Mouse (Mus musculus) liver, embryonic 15.5 days (tissue): ENCODE measurements around the gene Rps11. TPM values are rescaled to one million over a fixed set of nuclear protein-coding genes. Genes with fewer than 3 reads are reported as not detected.
A peak's percentile ranks its signal among the peaks of the same experiment; 100 is the strongest.
"Not testable (repeated sequence)": the region's sequence is repeated elsewhere in the genome, so short reads cannot be mapped to it uniquely, and the experiment has no call there.

Experiments used
- ATAC-seq: fragments of 200-750 bp; cut with Nextera tagmentation; 2 replicates; pipeline ENCODE4 v1.8.0; 2017; ENCODE audit warnings: moderate number of reproducible peaks, mild to moderate bottlenecking, moderate library complexity; ENCODE audit not compliant: insufficient read depth
- H3K27ac ChIP-seq: fragments of 300-500 bp; sonication (generic); replicated peaks from 2 replicates; pipeline ENCODE4 v1.5.1; 2015; ENCODE audit warnings: mild to moderate bottlenecking, inconsistent platforms
- H3K27me3 ChIP-seq: fragments of 300-500 bp; sonication (generic); 2 replicates; pipeline ENCODE4 v1.6.1; 2015; ENCODE audit warnings: mild to moderate bottlenecking, inconsistent platforms
- H3K36me3 ChIP-seq: fragments of 300-500 bp; sonication (generic); replicated peaks from 2 replicates; pipeline ENCODE4 v1.6.1; 2015; ENCODE audit warnings: moderate library complexity, mild to moderate bottlenecking, inconsistent platforms
- H3K4me1 ChIP-seq: fragments of 300-500 bp; sonication (generic); replicated peaks from 2 replicates; pipeline ENCODE4 v1.6.1; 2015; ENCODE audit warnings: inconsistent platforms
- H3K4me2 ChIP-seq: fragments of 300-500 bp; sonication (generic); 2 replicates; pipeline ENCODE4 v1.6.1; 2015; ENCODE audit warnings: moderate library complexity, mild to moderate bottlenecking, inconsistent platforms
- H3K4me3 ChIP-seq: fragments of 300-500 bp; sonication (generic); replicated peaks from 2 replicates; pipeline ENCODE4 v1.5.1; 2015; ENCODE audit warnings: mild to moderate bottlenecking, inconsistent platforms
- H3K9ac ChIP-seq: fragments of 300-500 bp; sonication (generic); 2 replicates; pipeline ENCODE4 v1.6.1; 2015; ENCODE audit warnings: moderate library complexity, mild to moderate bottlenecking, inconsistent platforms
- H3K9me3 ChIP-seq: fragments of 300-500 bp; sonication (generic); replicated peaks from 2 replicates; pipeline ENCODE4 v1.6.1; 2016; ENCODE audit warnings: inconsistent platforms
- WGBS: fragments of 180-500 bp; shearing (Covaris S2); methylation state at CpG from one replicate; pipeline ENCODE4 v1.1.7; 2015; ENCODE audit warnings: mixed read lengths; ENCODE audit not compliant: insufficient replicate concordance; 5-methylcytosine and 5-hydroxymethylcytosine counted together
- polyA plus RNA-seq: library from polyadenylated mRNA; unstranded; fragments of >200 nt; fragmentation: Nextera tagmentation; extraction: Ambion mirVana; gene quantifications from 2 replicates; pipeline ENCODE4 v1.2.1, GENCODE M21; 2015

Rps11 gene
- polyA plus RNA-seq, 1 experiment from 2014 or later = 768 TPM

DNA sequence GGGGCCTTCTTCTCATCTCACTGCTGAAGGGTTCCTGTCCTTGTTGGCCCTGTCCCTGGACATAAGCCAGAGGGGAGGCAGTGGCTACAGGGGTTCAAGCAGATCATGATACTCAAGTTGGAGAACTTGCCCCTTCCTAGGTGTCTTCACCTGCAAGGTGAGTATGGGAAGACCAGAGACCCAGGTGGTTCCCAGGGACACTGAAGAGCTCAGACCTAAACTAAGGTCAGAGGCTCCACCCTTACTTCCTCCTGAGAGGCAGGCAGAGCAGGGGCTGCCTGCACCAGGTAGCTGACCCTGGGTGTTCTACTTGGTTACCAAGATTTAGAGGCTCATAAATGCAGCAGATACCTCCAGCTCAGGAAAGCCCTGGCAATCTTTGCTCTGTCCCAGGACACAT, 2.3 kb downstream of the Rps11 start:
- Histone ChIP-seq H3K9me3 (no peaks in the 10 kb centered on the region), H3K9ac (no peak overlapping the region), H3K27me3 (no peaks in the 10 kb centered on the region), H3K4me2 (peak overlapping the region; percentile 88), H3K36me3 (peaks cover 68% of the 10 kb centered on the region), H3K27ac (peak overlapping the region; percentile 53; the same call in 1 of the 2 replicates), H3K4me3 (no peak overlapping the region), H3K4me1 (peaks cover 80% of the 10 kb centered on the region)
- no peak for ATAC-seq

DNA sequence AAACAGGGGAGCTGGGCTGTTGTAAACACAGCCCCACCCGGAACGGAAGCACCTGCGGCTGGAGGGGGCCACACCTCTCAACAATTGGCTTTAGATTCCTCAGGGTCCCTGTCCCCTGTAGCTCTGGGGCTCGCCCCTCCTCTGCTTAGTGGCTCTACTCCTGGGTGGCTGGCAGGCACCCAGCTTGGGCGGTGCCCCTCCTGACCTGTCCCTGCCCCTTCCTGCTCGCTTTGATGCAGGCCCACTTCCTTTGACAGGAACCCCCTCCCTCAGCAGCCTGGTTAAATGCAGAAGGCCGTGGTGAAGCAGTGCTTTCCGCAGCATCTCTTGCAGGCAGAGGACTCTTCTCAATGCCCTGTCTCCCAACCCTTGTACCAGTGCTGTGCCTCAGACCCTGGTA, 2.8 kb downstream of the Rps11 start:
- Histone ChIP-seq H3K27me3 (no peaks in the 10 kb centered on the region), H3K9ac (no peak overlapping the region), H3K9me3 (no peaks in the 10 kb centered on the region), H3K27ac (peak overlapping the region; percentile 53; the same call in 1 of the 2 replicates), H3K36me3 (peaks cover 62% of the 10 kb centered on the region), H3K4me1 (peaks cover 74% of the 10 kb centered on the region), H3K4me3 (no peak overlapping the region), H3K4me2 (peak overlapping the region; percentile 88)
- ATAC-seq = no peak
- WGBS = 27% methylated on average over 8 of the region's 8 CpGs

DNA sequence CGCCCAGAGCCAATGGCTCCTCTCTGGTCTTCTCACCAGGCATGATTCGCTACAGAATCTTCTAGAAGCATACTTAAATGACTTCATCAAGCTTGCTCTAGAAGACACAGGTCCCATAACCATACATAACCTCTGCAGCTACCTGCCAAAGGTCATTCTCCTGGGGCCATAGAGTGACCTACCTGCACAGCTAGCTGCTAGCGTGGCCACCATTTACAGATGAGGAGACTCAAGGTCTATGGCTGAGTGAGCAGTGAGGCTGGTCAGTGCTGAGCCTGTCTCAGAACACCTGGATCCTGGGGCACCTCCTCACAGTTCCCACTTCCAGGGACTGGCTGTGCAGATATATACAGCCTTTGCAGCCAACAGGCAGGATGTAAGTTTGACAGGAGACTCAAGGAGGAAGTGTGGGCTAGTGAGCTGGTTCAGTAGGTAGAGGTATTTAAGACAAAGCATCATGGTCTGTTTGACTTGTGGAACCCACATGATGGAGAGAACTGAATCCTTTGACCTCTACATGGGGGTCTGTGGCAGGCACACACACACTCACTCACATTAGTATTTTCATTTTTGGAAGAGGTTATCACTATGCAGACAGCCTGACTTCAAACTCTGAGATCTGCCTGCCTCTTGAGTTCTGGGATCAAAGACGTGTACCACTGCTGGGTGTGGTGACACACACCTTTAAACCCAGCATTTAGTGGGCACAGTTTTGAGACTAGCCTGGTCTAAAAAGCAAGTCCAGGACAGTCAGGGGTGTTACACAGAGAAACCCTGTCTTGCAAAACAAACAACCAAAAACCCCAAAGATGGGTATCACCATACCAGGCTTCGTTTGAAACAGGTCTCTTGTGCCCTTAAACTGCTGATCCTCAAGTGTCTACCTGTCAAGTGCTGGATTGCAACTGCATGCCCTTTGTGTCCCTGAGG, 4.2 kb downstream of the Rps11 start:
- peaks cover 49% of the 10 kb centered on the region for H3K36me3 ChIP-seq
- no peak overlapping the region for H3K4me2 ChIP-seq
- 50% methylated on average over 5 of the region's 5 CpGs for WGBS
- ATAC-seq = no peak
- no peaks in the 10 kb centered on the region for H3K9me3 ChIP-seq
- H3K27ac ChIP-seq = no peak overlapping the region
- no peak overlapping the region for H3K4me3 ChIP-seq
- no peaks in the 10 kb centered on the region for H3K27me3 ChIP-seq
- peaks cover 60% of the 10 kb centered on the region for H3K4me1 ChIP-seq
- H3K9ac ChIP-seq = no peak overlapping the region

DNA sequence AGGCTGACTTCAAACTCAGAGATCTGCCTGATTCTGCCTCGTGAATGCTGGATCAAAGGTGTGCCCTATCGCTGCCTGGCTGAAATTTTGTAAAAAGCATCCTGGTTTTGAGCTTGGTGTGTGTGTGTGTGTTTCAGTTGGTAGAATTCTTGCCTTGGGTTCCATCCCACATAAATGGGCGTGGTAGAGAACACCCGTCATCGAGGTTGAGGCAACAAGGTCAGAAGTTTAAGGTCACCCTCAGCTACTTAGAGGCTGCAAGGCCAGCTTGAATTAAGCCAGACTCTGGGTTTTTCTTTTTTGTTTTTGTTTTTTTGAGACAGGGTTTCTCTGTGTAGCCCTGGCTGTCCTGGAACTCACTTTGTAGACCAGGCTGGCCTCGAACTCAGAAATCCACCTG, 5.9 kb downstream of the Rps11 start:
- H3K9ac ChIP-seq = no peak overlapping the region
- WGBS = 62% methylated on average over 6 of the region's 6 CpGs
- peaks cover 58% of the 10 kb centered on the region for H3K4me1 ChIP-seq
- ATAC-seq = no peak
- no peak overlapping the region for H3K4me2 ChIP-seq
- peaks cover 45% of the 10 kb centered on the region for H3K36me3 ChIP-seq
- no peaks in the 10 kb centered on the region for H3K27me3 ChIP-seq
- H3K9me3 ChIP-seq = no peaks in the 10 kb centered on the region
- H3K4me3 ChIP-seq = no peak overlapping the region
- no peak overlapping the region for H3K27ac ChIP-seq

DNA sequence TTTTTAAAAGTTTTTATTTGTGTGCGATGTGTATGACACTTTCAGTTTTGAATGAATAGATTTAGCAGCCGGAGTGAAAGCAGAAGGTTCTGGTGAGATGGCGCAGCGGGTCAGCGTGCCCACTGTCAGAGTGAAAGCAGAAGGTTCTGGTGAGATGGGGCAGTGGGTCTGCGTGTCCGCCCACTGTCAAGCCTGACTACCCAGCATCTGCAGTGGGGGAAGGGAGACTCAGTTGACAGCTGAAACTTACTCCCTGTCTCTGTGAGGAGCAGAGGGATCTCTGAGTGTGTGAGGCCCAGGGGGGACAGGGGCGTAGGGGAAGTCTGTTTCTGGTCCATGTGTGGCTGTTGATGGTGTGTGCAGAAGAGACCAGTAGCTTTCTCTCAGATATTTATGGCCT, 6.7 kb downstream of the Rps11 start:
- H3K4me1 ChIP-seq = peaks cover 57% of the 10 kb centered on the region
- no peaks in the 10 kb centered on the region for H3K27me3 ChIP-seq
- no peak overlapping the region for H3K9ac ChIP-seq
- no peak overlapping the region for H3K4me3 ChIP-seq
- H3K4me2 ChIP-seq = no peak overlapping the region
- peaks cover 37% of the 10 kb centered on the region for H3K36me3 ChIP-seq
- H3K27ac ChIP-seq = no peak overlapping the region
- H3K9me3 ChIP-seq = no peaks in the 10 kb centered on the region
- 67% methylated on average over 8 of the region's 8 CpGs for WGBS
- ATAC-seq = no peak

DNA sequence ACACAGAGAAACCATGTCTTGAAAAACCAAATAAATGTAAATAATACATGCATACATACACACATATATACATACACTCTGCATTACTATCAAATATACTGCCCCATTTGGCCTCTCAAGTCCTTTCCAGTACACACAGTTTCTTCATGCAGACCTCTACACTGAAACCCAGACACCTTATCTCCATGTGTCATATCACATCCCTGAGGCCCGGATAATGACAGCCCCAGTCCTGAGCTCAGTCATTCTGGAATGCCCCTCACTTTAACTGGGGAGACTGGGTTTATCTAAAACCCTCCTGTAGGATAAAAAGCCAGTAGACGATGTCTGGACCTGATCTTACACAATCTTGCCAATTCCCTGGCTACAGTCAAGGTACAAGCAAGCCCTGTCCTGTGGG, 10.8 kb downstream of the Rps11 start:
- H3K9ac ChIP-seq = no peak overlapping the region
- peaks cover 29% of the 10 kb centered on the region for H3K4me1 ChIP-seq
- no peaks in the 10 kb centered on the region for H3K36me3 ChIP-seq
- no peak overlapping the region for H3K4me3 ChIP-seq
- H3K27ac ChIP-seq = no peak overlapping the region
- no peaks in the 10 kb centered on the region for H3K9me3 ChIP-seq
- H3K27me3 ChIP-seq = no peaks in the 10 kb centered on the region
- ATAC-seq = peak; percentile 18; the same call in 1 of the 2 replicates
- H3K4me2 ChIP-seq = no peak overlapping the region
- 17% methylated on average over 2 of the region's 2 CpGs for WGBS

DNA sequence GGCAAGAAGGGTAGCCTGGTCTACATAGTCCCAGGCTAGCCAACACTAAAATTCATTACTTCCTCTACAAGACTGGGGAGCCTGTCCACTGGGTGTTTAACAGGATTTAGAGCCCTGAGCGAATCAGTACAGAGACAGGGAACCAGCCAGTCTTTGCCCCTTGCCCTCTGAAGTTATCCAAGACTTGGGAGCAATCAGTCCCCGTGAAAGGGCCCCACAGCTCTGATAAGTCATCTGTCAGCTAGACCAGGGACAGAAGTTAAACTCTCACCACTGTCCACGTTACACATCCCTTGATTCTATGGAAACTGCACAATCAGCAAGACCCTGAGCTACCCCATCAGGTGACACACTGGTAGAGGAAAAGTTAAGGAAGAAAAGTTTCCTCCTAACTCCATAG, 11.7 kb downstream of the Rps11 start:
- 26% methylated on average over 3 of the region's 3 CpGs for WGBS
- Histone ChIP-seq H3K9me3 (no peaks in the 10 kb centered on the region), H3K4me3 (no peak overlapping the region), H3K27ac (no peak overlapping the region), H3K27me3 (no peaks in the 10 kb centered on the region), H3K36me3 (no peaks in the 10 kb centered on the region), H3K9ac (no peak overlapping the region), H3K4me2 (no peak overlapping the region), H3K4me1 (peaks cover 24% of the 10 kb centered on the region)
- no peak for ATAC-seq

DNA sequence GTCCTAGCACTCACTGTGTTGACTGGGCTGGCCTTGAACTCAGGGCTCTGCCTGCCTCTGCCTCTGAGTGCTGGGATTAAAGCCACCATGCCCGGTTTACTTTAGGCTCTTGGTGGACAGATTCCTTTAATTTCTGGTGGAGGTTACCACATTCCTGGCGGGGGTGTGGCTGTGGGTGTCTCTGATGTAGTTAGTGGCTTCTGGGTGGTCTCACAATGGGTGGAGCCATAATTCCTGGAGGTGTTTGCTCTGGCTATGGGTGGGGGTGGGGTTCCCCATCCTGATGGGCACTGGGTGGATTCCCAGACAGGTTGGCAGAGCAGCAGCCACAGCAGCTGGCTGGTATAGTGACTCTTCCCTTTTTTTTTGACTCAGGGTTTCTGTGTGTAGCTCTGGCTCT, 12.3 kb downstream of the Rps11 start:
- WGBS = 64% methylated on average over 2 of the region's 2 CpGs
- Histone ChIP-seq H3K36me3 (no peaks in the 10 kb centered on the region), H3K9ac (no peak overlapping the region), H3K27me3 (no peaks in the 10 kb centered on the region), H3K4me2 (no peak overlapping the region), H3K9me3 (no peaks in the 10 kb centered on the region), H3K4me1 (peaks cover 23% of the 10 kb centered on the region), H3K27ac (no peak overlapping the region), H3K4me3 (no peak overlapping the region)
- ATAC-seq = no peak

DNA sequence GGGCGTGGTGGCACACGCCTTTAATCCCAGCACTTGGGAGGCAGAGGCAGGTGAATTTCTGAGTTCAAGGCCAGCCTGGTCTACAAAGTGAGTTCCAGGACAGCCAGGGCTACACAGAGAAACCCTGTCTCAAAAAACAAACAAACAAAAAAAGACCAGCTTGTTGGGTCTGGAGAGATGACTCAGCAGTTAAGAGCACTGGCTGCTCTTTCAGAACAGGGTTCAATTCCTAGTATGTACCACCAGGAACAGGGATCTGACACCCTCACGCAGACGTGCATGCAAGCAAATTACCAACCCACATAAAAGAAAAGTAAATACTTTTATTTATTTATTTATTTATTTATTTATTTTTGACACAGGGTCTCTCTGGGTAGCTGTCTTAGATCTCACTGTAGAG, 14.2 kb downstream of the Rps11 start:
- not testable (repeated sequence) for H3K9me3 ChIP-seq, ATAC-seq, H3K4me3 ChIP-seq, H3K4me2 ChIP-seq, H3K27me3 ChIP-seq, H3K9ac ChIP-seq, H3K36me3 ChIP-seq, H3K27ac ChIP-seq
- WGBS = 57% methylated on average over 4 of the region's 4 CpGs
- H3K4me1 ChIP-seq = peaks cover 23% of the 10 kb centered on the region

DNA sequence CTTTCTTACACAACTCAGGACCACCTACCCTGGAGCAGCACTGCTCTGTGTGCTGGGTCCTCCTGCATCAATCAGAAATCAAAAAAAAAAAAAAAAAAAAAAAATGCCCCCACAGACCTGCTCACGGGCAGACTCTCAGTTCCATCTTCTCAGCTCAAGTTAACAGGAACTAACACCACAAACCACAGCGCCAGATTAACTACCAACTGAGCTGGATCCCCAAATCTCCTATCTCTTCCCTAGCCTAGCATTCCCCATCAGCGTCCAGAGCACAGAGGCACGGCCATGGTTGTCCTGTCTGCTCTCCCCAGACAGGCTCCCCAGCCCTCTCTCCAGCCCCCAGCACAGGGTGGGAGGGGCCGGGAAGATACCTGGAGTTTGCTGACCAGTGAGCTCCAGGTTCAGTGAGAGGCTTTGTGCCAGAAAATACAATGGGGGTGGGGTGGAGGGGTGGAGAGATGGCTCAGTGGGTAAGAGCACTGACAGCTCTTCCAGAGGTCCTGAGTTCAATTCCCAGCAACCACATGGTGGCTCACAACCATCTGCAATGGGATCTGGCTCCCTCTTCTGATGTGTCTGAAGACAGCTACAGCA, 17.1 kb downstream of the Rps11 start:
- no peak for ATAC-seq
- H3K4me2 ChIP-seq = no peak overlapping the region
- no peak overlapping the region for H3K27ac ChIP-seq
- no peak overlapping the region for H3K4me3 ChIP-seq
- H3K4me1 ChIP-seq = peaks cover 25% of the 10 kb centered on the region
- no peak overlapping the region for H3K9ac ChIP-seq
- no peaks in the 10 kb centered on the region for H3K36me3 ChIP-seq
- no peaks in the 10 kb centered on the region for H3K9me3 ChIP-seq
- 33% methylated on average over 5 of the region's 5 CpGs for WGBS
- no peaks in the 10 kb centered on the region for H3K27me3 ChIP-seq

DNA sequence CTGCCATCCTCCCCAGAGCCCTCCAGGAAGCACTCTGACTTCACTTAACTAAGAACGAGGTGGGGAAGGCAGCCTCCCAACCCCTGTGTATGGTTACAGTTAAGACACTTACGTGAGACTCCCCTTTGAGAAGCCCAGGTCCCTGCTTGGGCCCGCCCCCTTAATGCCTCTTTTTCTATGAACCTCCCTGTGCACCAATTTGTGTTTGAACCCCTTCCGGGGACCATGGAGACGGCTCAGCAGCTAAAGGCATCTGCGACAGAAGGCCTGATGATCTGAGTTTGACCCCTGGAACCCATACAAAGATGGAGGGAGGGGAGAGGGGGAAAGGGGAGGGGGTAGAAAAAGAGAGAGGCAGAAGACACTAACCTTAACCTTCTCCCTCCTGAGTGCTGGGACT, 17.8 kb downstream of the Rps11 start:
- Histone ChIP-seq H3K27me3 (no peaks in the 10 kb centered on the region), H3K27ac (no peak overlapping the region), H3K4me3 (no peak overlapping the region), H3K36me3 (no peaks in the 10 kb centered on the region), H3K4me1 (peaks cover 21% of the 10 kb centered on the region), H3K9ac (no peak overlapping the region), H3K9me3 (no peaks in the 10 kb centered on the region), H3K4me2 (no peak overlapping the region)
- 67% methylated on average over 6 of the region's 6 CpGs for WGBS
- no peak for ATAC-seq
